Mouse (Mus musculus): ENCODE measurements around the gene Cobll1. TPM values are rescaled to one million over a fixed set of nuclear protein-coding genes. Genes with fewer than 3 reads are reported as not detected.

Cobll1 gene
- polyA plus RNA-seq, 1 experiment from 2014 or later, result 3.0 TPM

DNA sequence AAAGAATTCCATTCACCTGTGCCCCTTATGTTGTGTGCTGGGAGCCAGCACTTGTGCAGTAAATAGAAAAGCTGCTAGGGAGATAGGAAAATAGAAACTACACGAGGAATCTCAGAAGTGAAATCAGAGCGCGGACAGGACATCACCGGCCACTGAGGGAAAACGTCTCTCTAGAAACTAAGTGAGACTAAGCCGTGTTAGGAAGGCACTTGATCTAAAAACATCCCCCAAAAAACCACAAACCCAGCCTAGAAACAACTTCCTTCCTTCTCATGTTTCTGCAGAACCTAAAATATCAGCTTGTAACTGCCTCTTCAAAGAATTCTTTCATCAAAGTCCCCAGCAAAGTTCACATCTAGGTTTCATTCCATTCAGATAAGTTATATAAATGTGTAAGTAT lies 50.6 kb downstream of the Cobll1 start:
- Histone ChIP-seq H3K36me3 (no peaks in the 10 kb centered on the region), H3K4me3 (no peak overlapping the region), H3K27ac (replicated peaks) (no peak overlapping the region), H3K9ac (replicated peaks) (no peak overlapping the region), H3K9me3 (no peaks in the 10 kb centered on the region), H3K4me2 (replicated peaks) (no peak overlapping the region), H3K4me1 (0 out of 2 replicates have a peak, but pooled peaks cover 2% of the 10 kb centered on the region), H3K27me3 (0 out of 2 replicates have a peak, but pooled peaks cover 8% of the 10 kb centered on the region)
- WGBS, result 63% methylated on average over 6 of the region's 6 CpGs
- ATAC-seq (ENCODE audit: low FRiP score, low read depth), result no peak

DNA sequence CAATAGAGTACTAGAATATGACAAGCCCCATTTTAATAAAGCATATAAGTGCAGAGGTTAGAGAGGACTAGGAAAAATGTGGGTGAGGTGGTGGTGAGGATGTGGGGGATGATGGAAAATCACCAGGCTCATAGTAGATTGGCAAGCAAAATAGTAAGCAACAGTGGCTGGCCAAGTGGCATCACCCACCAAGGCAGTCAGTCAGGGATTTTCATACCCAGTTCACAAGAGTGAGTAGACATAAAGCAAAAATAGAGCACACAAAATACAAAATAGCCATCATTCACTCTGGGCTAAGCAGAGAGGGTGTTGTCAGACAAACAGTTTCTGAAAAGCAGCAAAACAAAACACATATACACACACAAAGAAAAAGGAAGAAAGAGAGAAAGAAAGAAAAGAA lies 51.6 kb downstream of the Cobll1 start:
- H3K9ac ChIP-seq (replicated peaks), result no peak overlapping the region
- no peak overlapping the region for H3K4me3 ChIP-seq
- 0 out of 2 replicates have a peak, but pooled peaks cover 8% of the 10 kb centered on the region for H3K27me3 ChIP-seq
- H3K9me3 ChIP-seq, result no peaks in the 10 kb centered on the region
- no peak overlapping the region for H3K4me2 ChIP-seq (replicated peaks)
- no peak for ATAC-seq (ENCODE audit: low FRiP score, low read depth)
- H3K27ac ChIP-seq (replicated peaks), result no peak overlapping the region
- no peaks in the 10 kb centered on the region for H3K36me3 ChIP-seq
- peaks cover 12% of the 10 kb centered on the region; the same call in 1 of the 2 replicates for H3K4me1 ChIP-seq

DNA sequence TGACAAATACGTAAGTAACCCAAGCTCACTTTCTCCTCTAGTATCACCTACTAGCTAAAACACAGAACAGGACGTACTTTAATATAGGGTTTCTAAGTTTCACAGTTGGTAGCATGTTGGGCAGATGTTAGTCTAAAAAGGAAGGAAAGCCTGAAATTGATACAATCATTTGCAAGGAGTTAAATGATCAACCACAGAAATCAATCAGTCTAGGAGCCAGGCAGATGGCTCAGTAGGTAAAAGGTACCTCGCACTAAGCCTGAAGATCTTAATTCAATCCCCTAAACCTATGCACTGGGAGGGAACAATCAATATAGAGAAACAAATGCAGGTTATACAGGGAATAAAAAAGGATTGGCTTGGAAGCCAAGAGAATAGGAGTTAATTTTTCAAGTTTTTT lies 52.0 kb downstream of the Cobll1 start:
- ATAC-seq (ENCODE audit: low FRiP score, low read depth), result no peak
- WGBS, result 94% methylated on average over 3 of the region's 3 CpGs
- H3K4me3 ChIP-seq, result no peak overlapping the region
- H3K9me3 ChIP-seq, result no peaks in the 10 kb centered on the region
- 0 out of 2 replicates have a peak, but pooled peaks cover 8% of the 10 kb centered on the region for H3K27me3 ChIP-seq
- H3K36me3 ChIP-seq, result no peaks in the 10 kb centered on the region
- no peak overlapping the region for H3K9ac ChIP-seq (replicated peaks)
- H3K4me2 ChIP-seq (replicated peaks), result no peak overlapping the region
- H3K4me1 ChIP-seq, result peaks cover 16% of the 10 kb centered on the region; the same call in 1 of the 2 replicates
- H3K27ac ChIP-seq (replicated peaks), result no peak overlapping the region

DNA sequence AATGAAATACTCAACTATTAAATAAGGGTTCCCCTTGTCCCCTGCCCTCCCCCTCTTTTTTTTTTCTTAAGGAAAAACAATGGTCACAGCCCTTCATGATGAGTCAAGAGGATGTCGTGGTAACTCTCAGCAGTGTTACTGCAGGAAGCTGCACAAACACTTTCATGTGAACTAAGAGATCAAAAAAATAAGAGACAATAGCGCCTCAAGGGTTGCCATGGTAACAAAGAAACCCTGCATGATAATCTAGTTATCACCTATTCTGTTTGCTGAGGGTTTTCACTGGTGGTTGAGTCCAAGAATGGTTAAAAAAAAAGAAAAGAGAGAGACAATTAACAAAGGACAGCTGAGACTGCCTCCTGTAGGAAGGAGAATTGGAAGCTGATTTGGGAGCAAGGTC lies 56.5 kb downstream of the Cobll1 start:
- Histone ChIP-seq H3K27ac (replicated peaks) (peak overlapping the region; percentile 35; the same call in 1 of the 2 replicates), H3K4me3 (no peak overlapping the region), H3K27me3 (0 out of 2 replicates have a peak, but pooled peaks cover 8% of the 10 kb centered on the region), H3K4me2 (replicated peaks) (no peak overlapping the region), H3K36me3 (no peaks in the 10 kb centered on the region), H3K9me3 (no peaks in the 10 kb centered on the region), H3K4me1 (peaks cover 33% of the 10 kb centered on the region), H3K9ac (replicated peaks) (no peak overlapping the region)
- WGBS, result 10% methylated on average over 2 of the region's 2 CpGs
- ATAC-seq (ENCODE audit: low FRiP score, low read depth), result peak; percentile 69

DNA sequence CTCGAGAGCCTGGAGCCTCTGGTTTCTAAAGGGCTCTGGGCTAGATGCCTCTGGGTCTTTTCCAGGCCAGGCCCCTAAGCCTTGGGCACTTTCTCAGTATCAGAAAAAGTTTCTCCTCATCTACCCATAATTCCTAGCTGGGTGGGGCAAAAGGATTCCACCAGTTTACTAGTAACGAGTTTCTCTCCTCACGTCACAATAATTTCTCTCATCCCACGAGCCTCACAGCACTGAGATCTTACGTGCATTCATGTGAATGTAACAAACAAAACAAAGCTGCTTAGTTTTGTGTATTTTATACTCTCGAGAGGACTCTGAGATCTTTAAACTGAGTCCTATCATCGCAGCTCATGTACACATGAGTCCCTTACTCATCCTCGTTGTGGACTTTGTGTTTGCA lies 57.5 kb downstream of the Cobll1 start:
- H3K27me3 ChIP-seq, result 0 out of 2 replicates have a peak, but pooled peaks cover 8% of the 10 kb centered on the region
- H3K4me1 ChIP-seq, result peaks cover 33% of the 10 kb centered on the region
- H3K9ac ChIP-seq (replicated peaks), result no peak overlapping the region
- H3K4me2 ChIP-seq (replicated peaks), result no peak overlapping the region
- H3K4me3 ChIP-seq, result no peak overlapping the region
- H3K9me3 ChIP-seq, result no peaks in the 10 kb centered on the region
- peak overlapping the region; percentile 35; the same call in 1 of the 2 replicates for H3K27ac ChIP-seq (replicated peaks)
- peak; percentile 8; the same call in 1 of the 2 replicates for ATAC-seq (ENCODE audit: low FRiP score, low read depth)
- WGBS, result 79% methylated on average over 8 of the region's 8 CpGs
- H3K36me3 ChIP-seq, result no peaks in the 10 kb centered on the region

DNA sequence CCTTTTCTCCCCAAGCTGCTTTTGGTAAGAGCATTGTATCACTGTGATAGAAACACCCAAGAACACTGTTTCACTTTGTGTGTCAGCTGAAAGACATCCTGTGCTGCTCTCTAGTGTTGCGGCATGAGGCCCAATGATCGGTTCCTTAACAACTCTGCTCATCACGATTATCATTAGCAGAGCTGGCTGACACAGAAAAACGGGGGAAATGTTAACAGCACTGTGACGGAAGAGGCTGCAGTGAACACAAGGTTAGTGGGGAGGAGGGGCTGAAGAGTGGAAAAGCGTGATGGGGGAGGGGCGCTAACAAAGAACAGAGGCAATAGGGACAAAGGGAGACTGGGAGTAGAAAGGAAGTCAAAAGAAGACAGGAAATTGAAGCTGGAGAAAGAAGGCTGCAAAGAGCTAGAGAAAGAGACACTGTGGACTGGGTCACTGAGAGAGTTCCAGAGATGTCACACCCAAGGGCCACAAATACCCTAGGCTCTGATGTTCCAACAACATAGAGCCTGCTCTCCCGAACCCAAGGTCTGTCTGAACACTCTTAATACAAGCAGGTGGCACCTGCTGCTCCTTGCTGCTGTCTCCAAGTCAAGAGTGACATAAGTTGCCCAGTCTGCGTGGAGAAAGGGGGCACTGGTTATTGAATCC lies 58.0 kb downstream of the Cobll1 start:
- 0 out of 2 replicates have a peak, but pooled peaks cover 8% of the 10 kb centered on the region for H3K27me3 ChIP-seq
- peak; percentile 69 for ATAC-seq (ENCODE audit: low FRiP score, low read depth)
- H3K4me2 ChIP-seq (replicated peaks), result peak overlapping the region; percentile 25
- H3K4me1 ChIP-seq, result peaks cover 33% of the 10 kb centered on the region
- no peak overlapping the region for H3K4me3 ChIP-seq
- H3K9ac ChIP-seq (replicated peaks), result no peak overlapping the region
- no peaks in the 10 kb centered on the region for H3K9me3 ChIP-seq
- WGBS, result 29% methylated on average over 9 of the region's 9 CpGs
- peak overlapping the region; percentile 35; the same call in 1 of the 2 replicates for H3K27ac ChIP-seq (replicated peaks)
- H3K36me3 ChIP-seq, result no peaks in the 10 kb centered on the region

DNA sequence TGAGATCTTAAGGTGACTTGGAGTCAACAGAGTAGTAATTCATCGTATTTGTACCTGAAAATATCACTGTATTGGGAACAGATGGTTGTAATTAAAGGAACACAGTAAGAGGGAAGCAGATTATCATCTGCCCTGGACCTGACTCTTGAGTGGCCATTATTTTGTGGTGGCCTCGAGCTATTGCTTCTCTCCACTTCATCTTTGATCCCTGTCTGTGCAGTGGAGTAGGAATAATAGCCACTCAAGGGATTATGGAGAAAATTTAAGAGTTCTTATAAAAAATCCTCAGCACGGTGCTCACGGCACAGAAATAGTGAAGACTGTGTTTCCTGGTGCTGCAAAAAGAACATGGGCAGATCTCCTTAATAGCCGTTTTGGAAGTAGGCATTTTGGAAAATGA lies 63.6 kb downstream of the Cobll1 start:
- 59% methylated on average over 5 of the region's 5 CpGs for WGBS
- Histone ChIP-seq H3K9me3 (no peaks in the 10 kb centered on the region), H3K9ac (replicated peaks) (no peak overlapping the region)

DNA sequence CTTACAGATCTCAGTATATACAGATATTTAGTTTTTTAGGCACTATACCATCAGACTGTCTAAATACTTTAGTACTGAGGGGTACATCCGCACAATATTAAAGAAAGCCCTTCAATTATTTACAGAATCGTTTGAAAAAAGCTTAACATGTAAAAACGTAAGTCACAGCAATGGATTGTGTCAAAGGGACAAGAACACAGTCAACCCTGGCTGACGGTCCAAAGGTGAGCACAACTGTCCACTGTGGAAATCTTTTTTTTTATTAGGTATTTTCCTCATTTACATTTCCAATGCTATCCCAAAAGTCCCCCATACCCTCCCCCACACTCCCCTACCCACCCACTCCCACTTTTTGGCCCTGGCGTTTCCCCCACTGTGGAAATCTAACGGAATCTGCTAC lies 67.1 kb downstream of the Cobll1 start:
- Histone ChIP-seq H3K27me3 (no peaks in the 10 kb centered on the region), H3K9me3 (no peaks in the 10 kb centered on the region), H3K9ac (replicated peaks) (no peak overlapping the region), H3K4me3 (no peak overlapping the region), H3K36me3 (no peaks in the 10 kb centered on the region), H3K4me1 (no peaks in the 10 kb centered on the region), H3K4me2 (replicated peaks) (no peak overlapping the region), H3K27ac (replicated peaks) (no peak overlapping the region)
- ATAC-seq (ENCODE audit: low FRiP score, low read depth), result no peak
- 91% methylated on average over 6 of the region's 6 CpGs for WGBS

More for the DNA sequence above, 63.6 kb downstream of the Cobll1 start:
- Histone ChIP-seq H3K27ac (replicated peaks) (no peak overlapping the region), H3K4me2 (replicated peaks) (no peak overlapping the region), H3K27me3 (no peaks in the 10 kb centered on the region), H3K36me3 (no peaks in the 10 kb centered on the region), H3K4me3 (no peak overlapping the region), H3K4me1 (0 out of 2 replicates have a peak, but pooled peaks cover 1% of the 10 kb centered on the region)
- ATAC-seq (ENCODE audit: low FRiP score, low read depth), result no peak

DNA sequence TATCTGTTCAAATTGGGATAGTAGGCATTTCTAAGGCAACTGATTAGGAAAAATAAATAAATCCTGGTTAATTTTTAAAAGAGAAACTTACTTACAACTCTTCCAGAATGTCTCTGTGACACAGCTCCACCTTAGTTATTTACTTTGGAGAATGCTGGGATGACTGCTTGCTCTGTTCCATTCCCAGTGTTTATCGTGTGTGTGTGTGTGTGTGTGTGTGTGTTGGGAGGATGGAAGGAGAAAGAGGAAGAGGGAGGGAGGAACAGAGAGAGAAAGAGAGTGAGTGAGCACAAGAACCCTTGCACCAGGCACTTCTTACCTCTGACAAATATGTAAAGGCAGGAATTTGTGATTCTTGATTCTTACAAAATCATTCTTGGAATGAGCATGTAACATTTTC lies 67.7 kb downstream of the Cobll1 start:
- Histone ChIP-seq H3K9me3 (no peaks in the 10 kb centered on the region), H3K4me1 (no peaks in the 10 kb centered on the region), H3K36me3 (no peaks in the 10 kb centered on the region), H3K4me3 (no peak overlapping the region), H3K27ac (replicated peaks) (no peak overlapping the region), H3K4me2 (replicated peaks) (no peak overlapping the region), H3K9ac (replicated peaks) (no peak overlapping the region), H3K27me3 (no peaks in the 10 kb centered on the region)
- WGBS, result 70% methylated on average over 1 of the region's 1 CpGs
- no peak for ATAC-seq (ENCODE audit: low FRiP score, low read depth)

DNA sequence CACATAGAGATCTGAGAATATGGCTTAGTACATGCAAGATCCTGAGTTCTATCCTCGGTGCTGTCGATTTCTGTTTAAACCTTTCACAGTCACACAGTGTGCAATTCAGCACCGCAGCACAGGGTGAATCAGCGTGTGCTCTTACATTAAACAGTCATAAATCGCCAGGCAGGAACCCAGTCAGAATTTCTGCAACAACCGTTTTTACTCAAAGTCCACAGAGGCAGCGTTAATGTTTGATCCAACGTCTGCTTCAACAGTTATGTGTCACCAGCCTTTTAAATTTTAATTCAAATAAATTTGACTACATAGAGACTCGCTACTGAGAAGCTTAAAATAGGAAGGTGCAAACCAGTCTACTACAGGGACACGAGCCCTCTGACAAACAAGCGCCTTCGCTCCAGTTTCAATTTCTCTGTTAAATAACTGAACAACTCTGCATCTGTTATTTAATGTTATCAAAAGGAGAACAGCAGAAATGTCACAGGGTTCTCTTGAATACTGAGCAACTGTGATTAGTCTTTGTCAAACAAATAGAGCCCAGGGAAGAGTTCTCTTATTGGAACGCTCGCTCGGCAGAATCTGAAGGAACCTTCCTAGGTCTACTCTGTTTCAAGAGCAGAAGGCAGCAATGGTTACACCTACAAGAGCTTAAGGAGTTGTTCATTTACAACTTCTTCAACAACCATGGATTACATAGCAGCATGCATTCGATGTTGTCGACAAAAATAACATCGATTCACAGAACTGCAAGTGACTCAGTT lies 68.3 kb downstream of the Cobll1 start:
- no peaks in the 10 kb centered on the region for H3K9me3 ChIP-seq

DNA sequence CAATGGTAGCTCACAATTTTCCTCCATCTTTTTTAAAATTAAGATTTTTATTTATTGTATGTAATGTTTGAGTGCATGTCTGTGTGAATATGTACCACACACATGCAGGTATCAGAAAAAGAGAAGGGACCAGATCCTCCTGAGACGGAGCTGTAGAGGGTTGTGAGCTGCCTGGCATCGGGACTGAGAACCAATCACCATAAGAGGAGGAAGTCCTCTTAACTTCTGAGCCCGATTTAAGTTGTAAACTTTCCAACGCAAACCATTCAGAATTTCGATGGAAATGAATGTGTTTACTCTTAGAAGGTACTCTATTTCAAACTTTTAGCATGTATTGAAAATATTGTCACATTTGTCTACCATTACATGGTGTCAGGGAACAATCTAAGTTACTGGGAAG lies 68.9 kb downstream of the Cobll1 start:
- Histone ChIP-seq H3K27me3 (no peaks in the 10 kb centered on the region), H3K4me2 (replicated peaks) (no peak overlapping the region), H3K27ac (replicated peaks) (no peak overlapping the region), H3K9ac (replicated peaks) (no peak overlapping the region), H3K4me1 (no peaks in the 10 kb centered on the region), H3K36me3 (no peaks in the 10 kb centered on the region), H3K4me3 (no peak overlapping the region), H3K9me3 (no peaks in the 10 kb centered on the region)
- WGBS, result 93% methylated on average over 5 of the region's 5 CpGs
- ATAC-seq (ENCODE audit: low FRiP score, low read depth), result no peak

More for the DNA sequence above, 68.3 kb downstream of the Cobll1 start:
- ATAC-seq (ENCODE audit: low FRiP score, low read depth), result no peak
- 93% methylated on average over 18 of the region's 18 CpGs for WGBS
- no peak overlapping the region for H3K4me3 ChIP-seq
- no peaks in the 10 kb centered on the region for H3K36me3 ChIP-seq
- no peaks in the 10 kb centered on the region for H3K27me3 ChIP-seq
- no peak overlapping the region for H3K4me2 ChIP-seq (replicated peaks)
- H3K4me1 ChIP-seq, result no peaks in the 10 kb centered on the region
- H3K9ac ChIP-seq (replicated peaks), result no peak overlapping the region
- no peak overlapping the region for H3K27ac ChIP-seq (replicated peaks)

DNA sequence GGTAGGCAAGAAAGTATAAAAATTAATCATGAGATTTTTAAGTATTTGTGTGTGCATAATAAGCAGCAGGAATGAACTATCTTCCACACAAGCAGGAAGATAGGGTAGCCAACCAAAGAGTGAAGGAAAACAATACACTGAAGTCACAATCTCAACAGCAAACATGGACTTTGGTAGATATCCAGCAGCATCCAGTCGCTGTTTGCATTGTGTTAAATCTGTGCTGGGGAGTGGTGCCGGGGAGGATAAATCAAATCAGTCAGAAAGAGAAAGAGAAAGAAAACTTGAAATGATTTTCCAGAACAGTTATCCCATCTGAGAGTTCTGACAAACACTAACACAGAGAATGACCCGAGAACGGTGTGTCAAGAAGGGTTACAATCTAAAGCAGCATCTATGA lies 75.2 kb downstream of the Cobll1 start:
- no peaks in the 10 kb centered on the region for H3K27me3 ChIP-seq
- H3K36me3 ChIP-seq, result no peaks in the 10 kb centered on the region
- H3K4me1 ChIP-seq, result no peaks in the 10 kb centered on the region
- H3K9me3 ChIP-seq, result no peaks in the 10 kb centered on the region
- WGBS, result 79% methylated on average over 4 of the region's 4 CpGs
- no peak overlapping the region for H3K4me2 ChIP-seq (replicated peaks)
- no peak for ATAC-seq (ENCODE audit: low FRiP score, low read depth)
- H3K27ac ChIP-seq (replicated peaks), result no peak overlapping the region
- no peak overlapping the region for H3K9ac ChIP-seq (replicated peaks)
- H3K4me3 ChIP-seq, result no peak overlapping the region

Data from midbrain, embryonic 12.5 days (tissue).